Mouse (Mus musculus): ENCODE measurements around the gene Nxn.

DNA sequence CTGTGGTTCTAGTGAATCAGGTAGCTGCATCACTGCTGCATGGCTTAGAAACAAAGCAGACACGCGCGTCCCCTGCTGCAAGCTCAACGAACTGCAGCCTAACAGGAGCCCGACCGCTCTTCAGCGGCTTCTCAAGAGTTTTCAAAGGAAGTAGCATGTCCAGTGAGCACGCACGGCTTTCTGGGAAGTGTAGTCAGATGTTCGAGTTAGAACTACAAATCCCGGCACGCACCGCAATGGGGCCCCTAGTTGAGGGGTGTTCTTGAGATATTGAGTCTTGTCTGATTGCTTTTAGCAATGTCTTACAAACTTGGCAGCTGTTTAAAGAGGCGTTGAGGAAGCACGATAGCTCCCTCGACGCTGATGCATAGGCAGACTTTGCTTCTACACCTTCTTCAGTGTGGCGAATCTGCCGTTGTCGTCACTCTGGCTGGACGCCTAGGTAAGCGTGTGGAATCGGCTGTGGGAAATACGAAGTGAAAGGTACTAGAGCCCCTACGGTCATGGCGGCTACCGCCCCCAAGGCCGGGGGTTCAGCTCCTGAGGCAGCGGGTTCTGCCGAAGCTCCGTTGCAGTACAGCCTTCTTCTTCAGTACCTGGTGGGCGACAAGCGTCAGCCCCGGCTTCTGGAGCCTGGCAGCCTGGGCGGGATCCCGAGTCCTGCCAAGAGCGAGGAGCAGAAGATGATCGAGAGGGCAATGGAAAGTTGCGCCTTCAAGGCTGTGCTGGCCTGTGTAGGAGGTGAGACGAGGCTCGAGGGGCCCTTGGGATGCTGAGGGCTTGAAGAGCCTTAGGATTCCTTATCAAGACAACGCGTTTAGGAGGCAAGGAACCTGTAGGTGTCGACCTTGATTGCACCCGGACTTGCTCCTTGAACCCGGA lies 8.0 kb upstream of the Nxn start, which contains the start of gene Timm22:
- TF ChIP-seq CTCF (IDR thresholded peaks at IDR 0.05; ENCODE audit: low read depth), result peak; percentile 99
- TF ChIP-seq EP300 (IDR thresholded peaks at IDR 0.05; ENCODE audit: low read depth), result no peak

Data from liver, embryonic 14.5 days (tissue).